Mouse (Mus musculus): ENCODE measurements at regions not wholly inside any gene's neighbourhood (a gene's known extent, or its start where the extent isn't known, plus 50 kb on each side); places are given as distances from the start of the nearest gene placed in this dataset.

DNA sequence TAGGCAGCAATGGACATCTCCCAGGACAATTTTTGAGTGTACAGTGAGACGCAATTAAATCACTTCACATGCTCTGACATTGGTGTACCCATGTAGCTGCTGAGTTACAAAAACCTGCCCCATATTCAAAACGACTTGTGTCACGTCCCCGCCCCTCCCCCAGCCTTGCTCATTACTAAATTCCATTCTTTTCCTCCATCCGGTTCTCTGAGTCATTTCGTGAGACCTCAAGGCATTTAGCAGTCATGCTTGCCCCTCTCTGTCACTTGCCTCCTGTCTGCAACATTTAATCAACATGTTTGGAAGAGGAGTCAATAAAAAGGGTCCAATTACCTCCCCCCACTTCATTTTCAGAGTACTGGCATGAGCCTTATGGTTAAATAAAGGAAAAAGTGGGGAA lies 156.3 kb upstream of the Id4 start:
- 54% methylated on average over 6 of the region's 6 CpGs for WGBS (ENCODE audit: insufficient replicate concordance)
- no peaks in the 10 kb centered on the region for H3K27me3 ChIP-seq
- H3K36me3 ChIP-seq (replicated peaks) = no peaks in the 10 kb centered on the region
- H3K27ac ChIP-seq (replicated peaks) = no peak overlapping the region
- no peak overlapping the region for H3K9ac ChIP-seq
- H3K4me3 ChIP-seq (replicated peaks) = no peak overlapping the region
- no peaks in the 10 kb centered on the region for H3K9me3 ChIP-seq (replicated peaks)
- no peaks in the 10 kb centered on the region for H3K4me1 ChIP-seq (replicated peaks)
- ATAC-seq (ENCODE audit: insufficient read depth) = no peak
- no peak overlapping the region for H3K4me2 ChIP-seq

DNA sequence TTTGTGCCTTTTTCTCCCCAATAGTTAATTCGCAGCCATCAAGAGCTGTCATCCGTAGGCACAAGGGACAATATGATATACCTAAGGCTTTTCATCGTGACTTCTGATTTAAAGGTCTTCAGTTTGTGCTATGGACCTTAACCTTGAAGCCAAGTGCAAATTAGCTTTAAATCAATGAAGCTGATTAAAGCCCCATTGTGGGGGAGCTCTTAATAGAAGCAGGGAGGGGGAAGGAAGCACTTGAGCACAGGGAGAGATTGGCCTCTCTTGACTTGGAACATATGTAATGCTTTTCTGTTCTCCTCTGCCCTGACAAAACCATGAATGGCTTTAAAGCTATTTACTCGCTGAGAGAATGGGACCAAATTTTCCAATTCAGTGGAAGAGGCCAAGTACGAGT lies 154.1 kb upstream of the Id4 start:
- H3K4me2 ChIP-seq = no peak overlapping the region
- no peaks in the 10 kb centered on the region for H3K36me3 ChIP-seq (replicated peaks)
- H3K27ac ChIP-seq (replicated peaks) = no peak overlapping the region
- no peak overlapping the region for H3K4me3 ChIP-seq (replicated peaks)
- H3K9me3 ChIP-seq (replicated peaks) = no peaks in the 10 kb centered on the region
- no peaks in the 10 kb centered on the region for H3K27me3 ChIP-seq
- no peak for ATAC-seq (ENCODE audit: insufficient read depth)
- H3K9ac ChIP-seq = no peak overlapping the region
- no peaks in the 10 kb centered on the region for H3K4me1 ChIP-seq (replicated peaks)
- WGBS (ENCODE audit: insufficient replicate concordance) = 59% methylated on average over 5 of the region's 5 CpGs

DNA sequence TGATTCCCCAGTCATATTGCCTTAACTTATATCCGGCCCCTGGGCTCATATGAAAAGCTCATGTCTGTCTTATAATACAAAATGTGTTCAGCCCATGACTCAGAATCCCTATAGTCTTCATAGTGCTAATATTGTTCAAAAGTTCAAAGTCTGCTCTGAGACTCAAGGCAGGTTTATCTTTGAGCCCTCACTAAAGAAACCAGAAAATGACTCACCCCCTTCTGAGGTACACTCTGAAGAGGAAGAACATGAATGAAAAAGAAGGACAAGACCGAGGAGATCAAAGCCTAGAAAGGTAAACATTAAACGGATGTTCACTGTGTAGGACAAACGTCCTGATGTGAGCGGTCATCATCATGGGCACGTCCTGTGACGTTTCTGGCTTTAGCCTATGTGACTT lies 145.1 kb upstream of the Id4 start:
- Histone ChIP-seq H3K4me2 (no peak overlapping the region), H3K27ac (replicated peaks) (no peak overlapping the region), H3K9me3 (replicated peaks) (0 out of 2 replicates have a peak, but pooled peaks cover 3% of the 10 kb centered on the region), H3K4me1 (replicated peaks) (no peaks in the 10 kb centered on the region), H3K36me3 (replicated peaks) (no peaks in the 10 kb centered on the region), H3K9ac (no peak overlapping the region), H3K27me3 (no peaks in the 10 kb centered on the region), H3K4me3 (replicated peaks) (no peak overlapping the region)
- 57% methylated on average over 7 of the region's 7 CpGs for WGBS (ENCODE audit: insufficient replicate concordance)
- ATAC-seq (ENCODE audit: insufficient read depth) = no peak

DNA sequence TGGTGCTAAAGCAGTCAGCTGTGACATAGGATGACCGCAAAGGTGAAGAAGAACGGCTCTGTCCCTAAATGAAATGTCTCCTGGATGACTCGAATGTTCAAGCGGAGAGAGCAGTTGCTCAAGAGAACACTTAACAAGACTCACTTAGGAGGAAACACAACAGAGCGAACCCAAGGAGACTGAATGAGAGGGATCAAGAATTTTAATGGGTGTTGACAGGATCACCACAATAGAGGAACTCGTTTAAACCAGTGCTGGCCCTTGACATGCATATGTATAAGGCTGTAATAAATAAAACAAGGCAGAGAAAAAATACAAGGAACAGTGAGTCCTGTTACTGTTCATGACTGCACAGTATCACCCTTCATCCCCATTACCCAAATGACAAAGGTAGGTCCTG lies 134.4 kb upstream of the Id4 start:
- Histone ChIP-seq H3K27ac (replicated peaks) (no peak overlapping the region), H3K9ac (no peak overlapping the region), H3K4me2 (no peak overlapping the region), H3K9me3 (replicated peaks) (no peaks in the 10 kb centered on the region), H3K4me3 (replicated peaks) (no peak overlapping the region), H3K27me3 (peaks cover 6% of the 10 kb centered on the region), H3K4me1 (replicated peaks) (no peaks in the 10 kb centered on the region), H3K36me3 (replicated peaks) (no peaks in the 10 kb centered on the region)
- 64% methylated on average over 6 of the region's 6 CpGs for WGBS (ENCODE audit: insufficient replicate concordance)
- no peak for ATAC-seq (ENCODE audit: insufficient read depth)

DNA sequence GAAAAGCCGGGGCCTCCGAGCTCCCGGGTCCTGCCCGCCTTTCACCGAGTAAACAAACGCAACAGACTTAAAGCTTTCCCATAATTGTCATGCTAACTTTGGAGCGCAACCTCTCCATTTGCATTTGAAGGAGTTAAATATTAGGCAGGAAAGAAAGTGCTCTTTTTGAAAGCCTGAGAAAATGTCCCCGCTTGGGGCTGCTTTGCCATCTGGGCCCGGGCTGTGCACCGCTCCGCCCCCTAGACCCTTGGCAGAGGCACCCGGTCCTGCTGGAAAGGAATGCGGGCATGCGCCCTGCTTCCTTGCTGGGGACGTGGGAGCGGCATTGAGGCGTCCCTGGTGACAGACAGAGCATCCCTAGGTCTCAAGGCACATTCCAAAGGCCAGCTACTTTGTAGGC lies 130.3 kb upstream of the Id4 start:
- Histone ChIP-seq H3K4me3 (replicated peaks) (no peak overlapping the region), H3K4me2 (peak overlapping the region; percentile 30; the same call in 1 of the 2 replicates), H3K27ac (replicated peaks) (no peak overlapping the region), H3K9ac (no peak overlapping the region), H3K4me1 (replicated peaks) (no peaks in the 10 kb centered on the region), H3K9me3 (replicated peaks) (no peaks in the 10 kb centered on the region), H3K27me3 (peaks cover 6% of the 10 kb centered on the region), H3K36me3 (replicated peaks) (no peaks in the 10 kb centered on the region)
- WGBS (ENCODE audit: insufficient replicate concordance) = 6% methylated on average over 17 of the region's 17 CpGs
- ATAC-seq (ENCODE audit: insufficient read depth) = no peak

DNA sequence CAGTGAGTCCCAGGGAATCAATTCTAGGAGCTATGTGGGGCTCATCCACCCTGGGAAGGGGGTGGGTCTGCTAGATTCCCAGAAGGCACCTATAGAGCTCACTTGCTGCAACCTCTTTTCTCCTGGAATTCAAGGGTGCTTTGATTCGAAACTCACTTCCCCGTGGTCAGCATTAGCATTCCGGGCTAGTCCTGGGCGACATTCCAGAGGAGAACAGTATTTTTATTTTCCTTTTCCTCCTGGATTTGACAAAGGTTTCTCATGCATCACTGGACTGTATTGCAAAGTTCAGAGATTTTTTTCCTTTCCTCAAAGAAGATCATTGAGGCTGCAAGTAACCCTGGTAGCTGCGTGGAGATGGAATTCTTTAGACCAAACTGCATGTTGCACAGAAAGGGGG lies 129.3 kb upstream of the Id4 start:
- 38% methylated on average over 5 of the region's 5 CpGs for WGBS (ENCODE audit: insufficient replicate concordance)
- no peak overlapping the region for H3K4me3 ChIP-seq (replicated peaks)
- no peak overlapping the region for H3K4me2 ChIP-seq
- no peak overlapping the region for H3K9ac ChIP-seq
- no peaks in the 10 kb centered on the region for H3K9me3 ChIP-seq (replicated peaks)
- H3K27ac ChIP-seq (replicated peaks) = no peak overlapping the region
- H3K36me3 ChIP-seq (replicated peaks) = no peaks in the 10 kb centered on the region
- H3K4me1 ChIP-seq (replicated peaks) = no peaks in the 10 kb centered on the region
- H3K27me3 ChIP-seq = peaks cover 6% of the 10 kb centered on the region
- ATAC-seq (ENCODE audit: insufficient read depth) = no peak

DNA sequence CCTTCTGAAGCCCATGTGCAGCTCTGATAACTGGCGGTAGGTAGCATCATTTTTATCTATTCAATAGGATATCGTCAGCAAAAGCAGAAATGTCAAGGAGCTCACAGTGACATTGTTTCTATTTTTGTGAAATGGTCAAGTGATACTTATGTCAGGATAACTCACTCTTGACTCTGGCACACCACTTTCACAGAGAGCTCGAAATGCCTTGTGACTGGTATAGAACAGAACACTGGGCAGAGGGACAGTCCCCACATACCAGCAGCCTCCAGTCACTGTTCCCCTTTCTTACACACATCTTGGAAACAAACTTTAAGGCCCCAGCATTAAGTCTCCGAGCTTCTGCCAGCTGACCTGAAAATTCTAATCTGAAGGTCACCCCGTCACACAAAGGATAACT lies 115.1 kb upstream of the Id4 start:
- Histone ChIP-seq H3K9ac (no peak overlapping the region), H3K9me3 (replicated peaks) (no peaks in the 10 kb centered on the region), H3K4me2 (no peak overlapping the region), H3K27ac (replicated peaks) (no peak overlapping the region), H3K27me3 (no peaks in the 10 kb centered on the region), H3K4me3 (replicated peaks) (no peak overlapping the region), H3K4me1 (replicated peaks) (no peaks in the 10 kb centered on the region), H3K36me3 (replicated peaks) (no peaks in the 10 kb centered on the region)
- WGBS (ENCODE audit: insufficient replicate concordance) = 63% methylated on average over 5 of the region's 5 CpGs
- ATAC-seq (ENCODE audit: insufficient read depth) = no peak

DNA sequence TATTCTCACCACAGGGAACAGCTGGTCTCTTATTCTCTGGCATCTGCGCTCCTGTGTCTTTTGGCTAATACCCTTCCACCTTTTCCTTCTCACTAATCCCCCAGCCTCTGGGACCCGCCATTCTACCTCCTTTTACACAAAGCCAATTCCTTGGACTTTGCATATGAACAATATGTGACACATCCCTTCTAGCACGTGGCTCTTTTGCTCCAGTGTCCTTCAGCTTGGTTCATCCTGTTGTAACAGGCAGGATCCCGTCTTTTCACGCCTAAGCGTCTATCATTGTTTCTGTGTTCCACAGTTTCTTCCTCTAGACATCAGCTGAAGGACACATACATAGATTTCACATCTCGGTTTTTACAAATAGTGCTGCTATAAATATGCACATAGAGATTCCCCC lies 114.0 kb upstream of the Id4 start:
- no peak overlapping the region for H3K9ac ChIP-seq
- no peak overlapping the region for H3K4me3 ChIP-seq (replicated peaks)
- no peak overlapping the region for H3K27ac ChIP-seq (replicated peaks)
- H3K4me2 ChIP-seq = no peak overlapping the region
- no peak for ATAC-seq (ENCODE audit: insufficient read depth)
- no peaks in the 10 kb centered on the region for H3K36me3 ChIP-seq (replicated peaks)
- no peaks in the 10 kb centered on the region for H3K4me1 ChIP-seq (replicated peaks)
- no peaks in the 10 kb centered on the region for H3K9me3 ChIP-seq (replicated peaks)
- no peaks in the 10 kb centered on the region for H3K27me3 ChIP-seq
- 64% methylated on average over 7 of the region's 7 CpGs for WGBS (ENCODE audit: insufficient replicate concordance)

DNA sequence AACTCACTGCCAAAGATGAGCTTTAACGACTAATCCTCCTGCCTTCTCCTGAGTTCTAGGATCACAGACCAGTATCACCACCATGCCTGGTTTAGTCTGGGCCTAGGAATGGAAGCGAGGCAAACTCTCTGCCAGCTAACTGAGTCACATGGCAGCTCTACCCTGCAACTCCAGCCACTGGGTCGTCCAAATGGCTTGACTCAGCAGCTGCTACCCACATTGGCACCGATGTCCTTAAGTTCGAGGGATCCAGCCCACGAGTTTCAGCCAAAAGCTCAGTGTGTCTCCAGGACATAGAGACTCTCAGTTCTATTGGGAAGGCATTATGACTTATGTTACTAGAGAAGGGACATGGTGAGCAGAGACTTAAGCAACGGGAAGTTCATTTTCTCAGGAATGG lies 107.8 kb upstream of the Id4 start:
- H3K27me3 ChIP-seq = no peaks in the 10 kb centered on the region
- H3K36me3 ChIP-seq (replicated peaks) = no peaks in the 10 kb centered on the region
- 62% methylated on average over 7 of the region's 7 CpGs for WGBS (ENCODE audit: insufficient replicate concordance)
- no peaks in the 10 kb centered on the region for H3K9me3 ChIP-seq (replicated peaks)
- no peak overlapping the region for H3K27ac ChIP-seq (replicated peaks)
- H3K4me3 ChIP-seq (replicated peaks) = no peak overlapping the region
- H3K4me2 ChIP-seq = no peak overlapping the region
- no peaks in the 10 kb centered on the region for H3K4me1 ChIP-seq (replicated peaks)
- ATAC-seq (ENCODE audit: insufficient read depth) = no peak
- no peak overlapping the region for H3K9ac ChIP-seq

DNA sequence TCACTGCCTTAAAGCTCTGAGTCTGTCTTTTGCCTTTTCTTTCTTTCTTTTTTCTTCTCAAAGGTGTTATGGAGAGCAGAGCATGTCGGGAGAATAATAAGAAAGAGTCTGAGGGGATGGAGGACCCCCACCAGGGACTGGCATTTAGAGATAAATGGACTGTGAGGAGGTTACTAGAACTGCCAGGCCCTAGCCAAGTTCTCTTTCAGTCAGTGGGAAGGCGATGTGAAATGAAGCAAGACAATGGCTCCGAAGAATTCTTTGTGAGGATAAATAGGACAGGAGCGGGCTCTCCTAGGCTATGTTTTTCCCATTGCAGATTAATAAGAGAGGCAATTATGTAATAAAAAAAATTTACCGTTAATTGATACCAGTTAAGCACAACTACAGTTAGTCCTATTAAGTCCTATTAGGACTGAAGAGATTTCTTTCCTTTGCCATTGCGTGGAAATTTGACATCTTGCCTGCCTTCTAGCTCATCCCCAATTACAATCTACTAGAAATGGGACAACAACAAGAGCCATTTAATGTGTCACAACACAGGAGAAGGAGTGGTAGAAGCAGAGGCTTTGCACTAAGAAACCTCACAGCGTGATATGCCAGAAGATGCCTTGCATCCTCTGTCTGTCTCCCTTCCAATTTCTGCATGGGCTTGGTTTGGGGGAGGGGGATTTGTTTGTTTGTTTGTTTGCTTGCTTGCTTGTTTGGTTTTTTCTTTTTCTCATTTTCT lies 107.2 kb upstream of the Id4 start:
- Histone ChIP-seq H3K36me3 (replicated peaks) (no peaks in the 10 kb centered on the region), H3K27ac (replicated peaks) (no peak overlapping the region), H3K4me1 (replicated peaks) (no peaks in the 10 kb centered on the region), H3K4me3 (replicated peaks) (no peak overlapping the region), H3K27me3 (no peaks in the 10 kb centered on the region), H3K4me2 (no peak overlapping the region), H3K9ac (no peak overlapping the region), H3K9me3 (replicated peaks) (no peaks in the 10 kb centered on the region)
- no peak for ATAC-seq (ENCODE audit: insufficient read depth)
- WGBS (ENCODE audit: insufficient replicate concordance) = 56% methylated on average over 7 of the region's 7 CpGs

DNA sequence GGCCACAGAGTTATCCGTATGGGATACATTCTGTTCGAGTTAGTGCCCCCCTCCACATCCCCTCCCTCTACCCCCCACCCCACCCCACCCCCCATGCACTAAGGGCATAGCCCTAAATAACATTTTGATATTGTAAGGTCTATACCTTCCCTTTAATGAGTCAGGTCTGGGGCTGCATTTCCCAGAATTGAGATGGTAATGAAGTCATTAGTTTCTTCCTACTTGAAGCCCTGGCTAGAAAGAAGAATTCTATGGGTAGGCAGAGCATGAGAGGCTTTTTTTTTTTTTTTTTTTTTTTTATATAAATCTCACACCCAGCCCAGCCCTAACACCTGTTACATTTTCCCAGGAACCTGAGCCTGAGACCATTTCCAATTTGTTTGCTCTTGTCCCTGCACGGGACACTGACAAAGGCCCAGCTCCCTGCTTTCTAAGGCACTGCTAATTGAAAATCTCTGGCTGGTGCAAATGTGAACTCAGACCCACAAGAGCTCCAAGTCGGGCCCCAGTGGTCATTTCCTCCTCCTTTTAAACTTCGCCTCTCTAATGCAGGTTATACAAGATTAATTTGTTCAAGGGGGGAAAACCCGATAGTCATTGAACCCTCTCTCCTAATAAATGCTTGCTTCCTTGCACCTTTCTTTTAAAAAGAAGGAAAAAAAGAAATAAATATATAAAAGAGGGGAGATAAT lies 106.5 kb upstream of the Id4 start:
- WGBS (ENCODE audit: insufficient replicate concordance) = 34% methylated on average over 6 of the region's 6 CpGs
- H3K9ac ChIP-seq = no peak overlapping the region
- no peaks in the 10 kb centered on the region for H3K4me1 ChIP-seq (replicated peaks)
- H3K36me3 ChIP-seq (replicated peaks) = no peaks in the 10 kb centered on the region
- no peak overlapping the region for H3K27ac ChIP-seq (replicated peaks)
- no peak overlapping the region for H3K4me3 ChIP-seq (replicated peaks)
- H3K4me2 ChIP-seq = no peak overlapping the region
- no peaks in the 10 kb centered on the region for H3K9me3 ChIP-seq (replicated peaks)
- no peak for ATAC-seq (ENCODE audit: insufficient read depth)
- H3K27me3 ChIP-seq = no peaks in the 10 kb centered on the region

All from liver, embryonic 15.5 days (tissue).